Mouse (Mus musculus): ENCODE measurements around the gene Yif1b. TPM values are rescaled to one million over a fixed set of nuclear protein-coding genes. Genes with fewer than 3 reads are reported as not detected.

Yif1b gene
- polyA plus RNA-seq, 2 experiments: 24.4 to 44.5 TPM

DNA sequence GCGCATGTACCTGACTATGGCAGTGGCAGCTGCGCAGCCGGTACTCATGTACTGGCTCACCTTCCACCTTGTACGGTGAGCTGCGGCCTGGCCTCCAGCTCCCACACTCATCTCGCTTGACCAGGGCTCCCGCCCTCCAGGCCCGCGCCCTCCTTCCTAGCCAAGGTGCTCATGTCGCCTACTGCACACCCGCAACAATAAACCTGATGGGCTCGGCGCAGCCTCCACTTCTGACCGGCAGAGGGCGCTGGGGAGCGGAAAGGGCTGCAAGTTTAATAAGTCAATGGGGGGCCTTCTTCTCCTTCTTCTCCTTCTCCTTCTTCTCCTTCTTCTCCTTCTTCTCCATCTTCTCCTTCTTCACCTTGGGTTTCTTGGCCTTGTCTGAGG is 9.2 kb downstream of the Yif1b start:
- Histone ChIP-seq H3K9ac (replicated peaks) (no peak overlapping the region), H3K4me3 (ENCODE audit: insufficient read depth in 1 of 2, low read depth in 2 of 2, low read length in 2 of 2) (peak overlapping the region; percentile 14 to 42), H3K4me2 (ENCODE audit: low read depth) (peak overlapping the region; percentile 70), H3K4me1 (replicated peaks; ENCODE audit: control insufficient read depth in 2 of 2, insufficient read depth in 2 of 2, low read length in 1 of 2) (no peaks in the 10 kb centered on the region), H3K27me3 (ENCODE audit: control insufficient read depth, insufficient read depth, low read length) (no peaks in the 10 kb centered on the region), H3K36me3 (replicated peaks; ENCODE audit: control insufficient read depth, insufficient read depth, low read depth) (no peaks in the 10 kb centered on the region), H3K9me3 (ENCODE audit: control insufficient read depth, low read length) (no peaks in the 10 kb centered on the region), H3K27ac (no peak overlapping the region)
- peak; percentile 98 for TF ChIP-seq CTCF (IDR thresholded peaks at IDR 0.05; ENCODE audit: low read depth)
- TF ChIP-seq EP300 (IDR thresholded peaks at IDR 0.05; ENCODE audit: low read depth): no peak
- ATAC-seq (ENCODE audit: insufficient read depth): 0 out of 2 replicates have a peak, but pooled peaks have one; percentile 26
- peak; percentile 40 to 50 (median 41) for DNase-seq (ENCODE audit: low read depth in 3 of 3, low spot score in 3 of 3)
- WGBS (ENCODE audit: insufficient replicate concordance): 24% methylated on average over 16 of the region's 16 CpGs

DNA sequence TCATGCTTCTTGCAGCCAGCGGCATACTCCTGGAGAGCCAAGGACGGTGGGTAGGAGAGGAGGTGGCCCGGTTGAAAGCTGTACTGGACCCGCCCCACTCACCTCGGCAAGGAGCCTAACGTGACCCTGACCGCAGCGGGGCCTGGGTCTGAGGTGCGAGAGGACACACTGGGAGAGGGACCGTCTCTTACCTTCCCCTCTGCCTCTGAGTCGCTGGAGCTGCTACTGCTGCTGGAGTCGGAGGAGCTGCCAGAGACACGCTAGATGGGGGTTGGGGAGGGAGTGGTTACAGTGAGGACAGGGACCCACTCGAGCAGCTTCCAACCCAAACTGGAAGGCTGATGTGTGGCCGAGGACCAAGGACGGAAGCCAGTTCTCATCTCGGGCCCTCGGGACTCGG is 9.6 kb downstream of the Yif1b start:
- Histone ChIP-seq H3K9me3 (ENCODE audit: control insufficient read depth, low read length) (no peaks in the 10 kb centered on the region), H3K9ac (replicated peaks) (no peak overlapping the region; the same call in 1 of the 2 replicates), H3K4me1 (replicated peaks; ENCODE audit: control insufficient read depth in 2 of 2, insufficient read depth in 2 of 2, low read length in 1 of 2) (no peaks in the 10 kb centered on the region), H3K27ac (no peak overlapping the region), H3K36me3 (replicated peaks; ENCODE audit: control insufficient read depth, insufficient read depth, low read depth) (no peaks in the 10 kb centered on the region), H3K4me2 (ENCODE audit: low read depth) (peak overlapping the region; percentile 70), H3K27me3 (ENCODE audit: control insufficient read depth, insufficient read depth, low read length) (no peaks in the 10 kb centered on the region), H3K4me3 (ENCODE audit: insufficient read depth in 1 of 2, low read depth in 2 of 2, low read length in 2 of 2) (peak overlapping the region; percentile 14 to 42)
- ATAC-seq (ENCODE audit: insufficient read depth) (0 out of 2 replicates have a peak, but pooled peaks have one; percentile 16), DNase-seq (ENCODE audit: low read depth in 3 of 3, low spot score in 3 of 3) (no peak)
- WGBS (ENCODE audit: insufficient replicate concordance): 30% methylated on average over 19 of the region's 19 CpGs
- TF ChIP-seq EP300 (IDR thresholded peaks at IDR 0.05; ENCODE audit: low read depth): no peak
- TF ChIP-seq CTCF (IDR thresholded peaks at IDR 0.05; ENCODE audit: low read depth): no peak

- Histone ChIP-seq H3K4me1 (replicated peaks; ENCODE audit: control insufficient read depth in 2 of 2, insufficient read depth in 2 of 2, low read length in 1 of 2) (peaks cover 0 to 5% of the 10 kb centered on the region in 2 experiments; a peak in 2 of 4 replicates), H3K4me2 (ENCODE audit: low read depth) (peak within 1 kb of the TSS; percentile 70), H3K27ac (no peak within 1 kb of the TSS), H3K27me3 (ENCODE audit: control insufficient read depth, insufficient read depth, low read length) (no peaks in the 10 kb centered on the region), H3K4me3 (ENCODE audit: insufficient read depth in 1 of 2, low read depth in 2 of 2, low read length in 2 of 2) (peak within 1 kb of the TSS; percentile 14 to 42), H3K9ac (replicated peaks) (no peak within 1 kb of the TSS; the same call in 1 of the 2 replicates), H3K9me3 (ENCODE audit: control insufficient read depth, low read length) (no peaks in the 10 kb centered on the region), H3K36me3 (replicated peaks; ENCODE audit: control insufficient read depth, insufficient read depth, low read depth) (no peaks in the 10 kb centered on the region)
- TF ChIP-seq EP300 (IDR thresholded peaks at IDR 0.05; ENCODE audit: low read depth) (no peak), CTCF (IDR thresholded peaks at IDR 0.05; ENCODE audit: low read depth) (peak; percentile 35; the same call in 1 of the 2 replicates)
- no peak for DNase-seq (ENCODE audit: low read depth in 3 of 3, low spot score in 3 of 3)
- WGBS (ENCODE audit: insufficient replicate concordance): 19% methylated on average over 20 of the region's 20 CpGs
- peak; percentile 28; the same call in 1 of the 2 replicates for ATAC-seq (ENCODE audit: insufficient read depth)
These were observed 10.2 kb downstream of the Yif1b start, which contains the start of gene 2200002D01Rik for GRCm38 (mm10) chr7:29248261-29248841. Gene 2200002D01Rik (minus strand): TSS chr7:29248466.

GRCm38 (mm10) chr7:29251166-29251565 is 13.0 kb downstream of the Yif1b start:
- no peaks in the 10 kb centered on the region for H3K36me3 ChIP-seq (replicated peaks; ENCODE audit: control insufficient read depth, insufficient read depth, low read depth)
- TF ChIP-seq CTCF (IDR thresholded peaks at IDR 0.05; ENCODE audit: low read depth) (no peak), EP300 (IDR thresholded peaks at IDR 0.05; ENCODE audit: low read depth) (no peak)
- H3K9me3 ChIP-seq (ENCODE audit: control insufficient read depth, low read length): no peaks in the 10 kb centered on the region
- DNase-seq (ENCODE audit: low read depth in 3 of 3, low spot score in 3 of 3) (no peak), ATAC-seq (ENCODE audit: insufficient read depth) (no peak)
- H3K27me3 ChIP-seq (ENCODE audit: control insufficient read depth, insufficient read depth, low read length): no peaks in the 10 kb centered on the region
- H3K27ac ChIP-seq: no peak overlapping the region
- no peak overlapping the region for H3K9ac ChIP-seq (replicated peaks)
- 44% methylated on average over 3 of the region's 3 CpGs for WGBS (ENCODE audit: insufficient replicate concordance)
- no peak overlapping the region for H3K4me3 ChIP-seq (ENCODE audit: insufficient read depth in 1 of 2, low read depth in 2 of 2, low read length in 2 of 2)
- H3K4me1 ChIP-seq (replicated peaks; ENCODE audit: control insufficient read depth in 2 of 2, insufficient read depth in 2 of 2, low read length in 1 of 2): peaks cover 0 to 14% of the 10 kb centered on the region in 2 experiments; a peak in 2 of 4 replicates
- no peak overlapping the region for H3K4me2 ChIP-seq (ENCODE audit: low read depth)

- DNase-seq (ENCODE audit: low read depth in 3 of 3, low spot score in 3 of 3) (no peak), ATAC-seq (ENCODE audit: insufficient read depth) (peak; percentile 43; the same call in 1 of the 2 replicates)
- Histone ChIP-seq H3K4me3 (ENCODE audit: insufficient read depth in 1 of 2, low read depth in 2 of 2, low read length in 2 of 2) (no peak overlapping the region), H3K4me2 (ENCODE audit: low read depth) (no peak overlapping the region), H3K36me3 (replicated peaks; ENCODE audit: control insufficient read depth, insufficient read depth, low read depth) (no peaks in the 10 kb centered on the region), H3K9ac (replicated peaks) (no peak overlapping the region), H3K4me1 (replicated peaks; ENCODE audit: control insufficient read depth in 2 of 2, insufficient read depth in 2 of 2, low read length in 1 of 2) (peaks cover 0 to 14% of the 10 kb centered on the region in 2 experiments; a peak in 2 of 4 replicates), H3K27me3 (ENCODE audit: control insufficient read depth, insufficient read depth, low read length) (no peaks in the 10 kb centered on the region), H3K9me3 (ENCODE audit: control insufficient read depth, low read length) (no peaks in the 10 kb centered on the region), H3K27ac (no peak overlapping the region)
- no peak for TF ChIP-seq CTCF (IDR thresholded peaks at IDR 0.05; ENCODE audit: low read depth)
- TF ChIP-seq EP300 (IDR thresholded peaks at IDR 0.05; ENCODE audit: low read depth): no peak
- WGBS (ENCODE audit: insufficient replicate concordance): 22% methylated on average over 5 of the region's 5 CpGs
These were observed 15.7 kb downstream of the Yif1b start for GRCm38 (mm10) chr7:29253842-29254241.

Data from liver, embryonic 14.5 days (tissue).